Mouse (Mus musculus): ENCODE measurements at regions not wholly inside any gene's neighbourhood (a gene's known extent, or its start where the extent isn't known, plus 50 kb on each side); places are given as distances from the start of the nearest gene placed in this dataset.

GRCm38 (mm10) chr2:63556858-63557419, 372.9 kb upstream of the Kcnh7 start:
- TF ChIP-seq POLR2A (IDR thresholded peaks at IDR 0.05; ENCODE audit: control insufficient read depth, low read depth, low read length) (no peak), CTCF (IDR thresholded peaks at IDR 0.05; ENCODE audit: control insufficient read depth, insufficient read depth, insufficient replicate concordance, low read depth, low read length) (no peak)
